Mouse (Mus musculus) kidney, adult 10 weeks (tissue): ENCODE results near the gene Pdcd1lg2. TPM values are rescaled to one million over a fixed set of nuclear protein-coding genes. Genes with fewer than 3 reads are reported as not detected.

Experiments
- polyA plus RNA-seq: library from polyadenylated mRNA; stranded (reverse); fragments of 350-450 nt; fragmentation: Illumina TruSeq; extraction: RNeasy Lipid Tissue Mini Kit (QIAGEN cat#74804); gene quantifications from one replicate; pipeline ENCODE4 v1.2.3, GENCODE M21; 2014; ENCODE audit warnings: low read depth, low replicate concordance

Gene Pdcd1lg2
- not detected for polyA plus RNA-seq

DNA sequence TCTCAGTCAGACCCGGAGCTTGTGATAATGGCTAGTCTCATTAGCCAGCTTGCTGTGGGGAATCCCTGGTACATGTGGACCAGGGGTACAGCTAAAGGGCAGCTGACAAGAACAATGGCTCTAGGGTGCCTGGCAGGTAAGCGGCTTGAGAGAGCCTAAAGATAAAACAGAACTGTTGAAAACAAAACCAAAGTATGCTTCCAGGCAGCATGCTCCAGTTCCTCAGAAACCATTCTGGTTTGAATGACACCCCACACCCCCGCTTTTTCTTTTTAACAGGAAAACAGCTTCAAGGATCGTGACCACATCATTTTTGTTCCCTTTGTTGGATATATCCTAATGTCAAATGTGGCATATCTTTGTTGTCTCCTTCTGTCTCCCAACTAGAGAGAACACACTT lies at the start of gene Pdcd1lg2:
Pdcd1lg2 (plus strand) TSS at position 301 of the 400 bp plus-strand sequence.

GRCm38 (mm10) chr19:29366969-29367622 lies 43.6 kb upstream of the Pdcd1lg2 start, which contains the start of the genes Plgrkt and Cd274:
TSS of gene Plgrkt (minus strand) at chr19:29367390.
TSS of gene Cd274 (plus strand) at chr19:29367455.

Other genes with a start within 250 kb of the Pdcd1lg2 start
- 73.1 TPM for gene Jak2, start 159.1 kb upstream of the Pdcd1lg2 start, polyA plus RNA-seq
- gene Insl6, start 85.6 kb upstream of the Pdcd1lg2 start, polyA plus RNA-seq, result 4.8 TPM
- not detected for gene Rln1, start 76.2 kb upstream of the Pdcd1lg2 start, polyA plus RNA-seq
- 53.2 TPM for gene Plgrkt, start 43.5 kb upstream of the Pdcd1lg2 start, polyA plus RNA-seq
- 6.3 TPM for gene Cd274, start 43.5 kb upstream of the Pdcd1lg2 start, polyA plus RNA-seq
- gene Ric1, start 111.4 kb downstream of the Pdcd1lg2 start, polyA plus RNA-seq, result 24.0 TPM
- 104 TPM for gene Ermp1, start 237.5 kb downstream of the Pdcd1lg2 start, polyA plus RNA-seq